Mouse (Mus musculus): ENCODE measurements at regions not wholly inside any gene's neighbourhood (a gene's known extent, or its start where the extent isn't known, plus 50 kb on each side); places are given as distances from the start of the nearest gene placed in this dataset.
A peak's percentile ranks its signal among the peaks of the same experiment; 100 is the strongest.

DNA sequence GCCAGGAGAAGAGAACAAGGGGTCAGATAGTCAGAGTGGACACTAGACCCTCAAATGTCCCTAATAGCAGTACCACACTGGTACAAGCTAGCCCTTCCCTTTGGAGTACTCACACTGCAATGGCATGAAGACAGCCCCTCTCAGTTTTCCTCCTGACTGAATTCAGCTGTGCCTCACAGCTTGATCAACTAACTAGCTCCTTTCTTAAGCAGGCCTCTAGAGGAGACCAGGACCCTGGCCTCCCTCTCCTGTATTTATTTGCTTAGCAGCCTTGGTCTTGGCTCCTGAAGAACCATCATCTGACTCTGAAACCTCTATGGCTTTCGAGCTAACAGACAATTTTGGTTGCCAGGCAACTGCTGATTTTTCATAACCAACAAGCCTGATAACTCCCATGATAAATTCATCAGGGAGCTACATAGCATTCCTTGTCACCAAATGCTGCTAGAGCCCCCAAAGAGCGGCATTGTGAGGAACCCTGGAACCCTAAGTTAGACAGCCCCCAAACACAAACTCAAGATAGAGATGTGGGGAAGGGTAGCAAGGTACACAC lies 440.4 kb upstream of the Zdhhc25 start:
- Histone ChIP-seq H3K9me3 (no peaks in the 10 kb centered on the region), H3K36me3 (replicated peaks) (no peaks in the 10 kb centered on the region), H3K4me1 (no peaks in the 10 kb centered on the region), H3K27me3 (ENCODE audit: poor library complexity, severe bottlenecking) (no peaks in the 10 kb centered on the region), H3K4me3 (no peak overlapping the region), H3K27ac (no peak overlapping the region)
- WGBS = 78% methylated on average over 2 of the region's 2 CpGs
- no peak for DNase-seq (ENCODE audit: extremely low spot score, low spot score)

DNA sequence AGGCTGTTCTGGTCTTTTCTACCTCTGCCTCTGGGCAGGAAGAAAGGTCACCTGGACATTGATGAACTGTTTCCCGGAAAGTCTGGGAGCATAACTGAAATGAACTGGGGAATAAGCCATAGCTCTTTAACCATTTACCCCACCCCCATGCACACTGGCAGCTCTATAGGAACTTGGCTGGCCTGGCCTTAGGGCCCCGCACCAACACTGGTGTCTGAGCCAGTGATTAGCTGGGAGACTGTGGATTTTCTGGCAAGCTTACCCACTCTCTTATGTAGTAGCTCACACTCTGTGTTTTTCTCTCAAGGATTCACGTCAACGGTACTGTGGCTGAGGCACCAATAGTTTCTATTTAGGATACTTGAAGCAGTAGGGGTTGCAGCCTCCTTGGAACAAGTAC lies 439.8 kb upstream of the Zdhhc25 start:
- no peak for DNase-seq (ENCODE audit: extremely low spot score, low spot score)
- WGBS = 91% methylated on average over 4 of the region's 4 CpGs
- no peak overlapping the region for H3K4me3 ChIP-seq
- no peaks in the 10 kb centered on the region for H3K27me3 ChIP-seq (ENCODE audit: poor library complexity, severe bottlenecking)
- H3K9me3 ChIP-seq = no peaks in the 10 kb centered on the region
- H3K27ac ChIP-seq = no peak overlapping the region
- no peaks in the 10 kb centered on the region for H3K4me1 ChIP-seq
- no peaks in the 10 kb centered on the region for H3K36me3 ChIP-seq (replicated peaks)

DNA sequence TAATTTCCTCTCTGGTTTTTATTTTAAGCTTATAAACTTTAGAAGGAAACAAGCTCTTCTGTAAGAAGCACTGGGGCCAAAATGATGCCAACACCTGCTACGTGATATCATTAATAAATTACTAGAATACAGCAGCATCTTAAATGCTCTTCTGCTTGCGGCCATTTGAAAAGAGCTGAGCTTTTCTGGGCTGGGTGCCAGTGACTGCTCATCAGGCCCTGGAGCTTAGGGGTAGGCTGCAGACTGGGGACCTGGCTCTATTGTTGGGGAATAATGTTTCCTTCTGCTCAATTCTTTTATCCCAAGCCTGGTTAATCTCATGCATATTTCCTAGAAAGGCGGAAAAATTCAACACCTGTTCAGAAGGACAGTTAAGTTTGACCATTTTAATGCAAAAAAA lies 436.7 kb upstream of the Zdhhc25 start:
- Histone ChIP-seq H3K4me3 (no peak overlapping the region), H3K27me3 (ENCODE audit: poor library complexity, severe bottlenecking) (no peaks in the 10 kb centered on the region), H3K9me3 (no peaks in the 10 kb centered on the region), H3K4me1 (no peaks in the 10 kb centered on the region), H3K27ac (no peak overlapping the region), H3K36me3 (replicated peaks) (no peaks in the 10 kb centered on the region)
- WGBS = 85% methylated on average over 3 of the region's 3 CpGs
- no peak for DNase-seq (ENCODE audit: extremely low spot score, low spot score)

DNA sequence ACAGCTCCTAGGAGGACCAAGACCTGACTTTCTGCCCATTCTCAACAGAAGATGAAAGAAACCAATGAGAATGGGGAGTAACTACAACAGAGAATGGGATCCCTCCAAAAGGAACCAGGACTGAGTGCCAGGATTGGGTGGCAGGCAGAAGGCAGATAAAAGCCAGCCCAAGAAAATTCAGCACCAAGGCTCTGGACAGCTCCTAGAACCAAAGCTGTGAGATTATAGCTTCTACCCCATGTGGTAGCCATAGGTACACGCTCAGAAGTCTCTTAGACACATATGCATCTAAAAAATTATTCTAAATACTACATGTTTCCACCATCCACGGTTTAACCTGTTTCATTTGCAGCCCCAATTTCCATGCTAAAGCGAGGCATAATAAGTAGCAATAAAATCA lies 425.8 kb upstream of the Zdhhc25 start:
- 43% methylated on average over 3 of the region's 3 CpGs for WGBS

DNA sequence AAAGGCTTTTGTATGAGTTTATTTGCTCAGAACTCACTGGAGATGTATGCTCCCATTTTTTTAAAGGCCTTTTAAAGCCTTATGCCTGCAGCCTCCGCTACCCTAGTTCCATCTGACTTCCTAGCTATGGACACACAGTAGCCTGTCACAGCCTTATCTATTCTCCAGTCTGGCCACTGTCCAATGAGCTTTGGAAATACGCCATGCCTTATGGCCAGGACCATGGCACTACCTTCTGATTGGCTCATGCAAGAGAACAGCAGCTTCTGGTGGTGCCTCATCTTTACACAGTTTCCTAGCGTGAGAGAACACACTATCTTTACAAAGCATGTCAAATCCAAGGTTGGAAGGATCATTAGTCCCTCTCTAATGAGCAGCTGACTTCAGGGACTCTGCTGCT lies 424.1 kb upstream of the Zdhhc25 start:
- Histone ChIP-seq H3K36me3 (replicated peaks) (no peaks in the 10 kb centered on the region), H3K27ac (no peak overlapping the region), H3K27me3 (ENCODE audit: poor library complexity, severe bottlenecking) (no peaks in the 10 kb centered on the region), H3K4me3 (no peak overlapping the region), H3K9me3 (no peaks in the 10 kb centered on the region), H3K4me1 (no peaks in the 10 kb centered on the region)
- DNase-seq (ENCODE audit: extremely low spot score, low spot score) = no peak
- WGBS = 84% methylated on average over 3 of the region's 3 CpGs

More for the DNA sequence above, 425.8 kb upstream of the Zdhhc25 start:
- no peak overlapping the region for H3K4me3 ChIP-seq
- no peaks in the 10 kb centered on the region for H3K9me3 ChIP-seq
- H3K36me3 ChIP-seq (replicated peaks) = no peaks in the 10 kb centered on the region
- H3K27ac ChIP-seq = no peak overlapping the region
- peak; percentile 31 for DNase-seq (ENCODE audit: extremely low spot score, low spot score)
- H3K4me1 ChIP-seq = no peaks in the 10 kb centered on the region
- H3K27me3 ChIP-seq (ENCODE audit: poor library complexity, severe bottlenecking) = no peaks in the 10 kb centered on the region

DNA sequence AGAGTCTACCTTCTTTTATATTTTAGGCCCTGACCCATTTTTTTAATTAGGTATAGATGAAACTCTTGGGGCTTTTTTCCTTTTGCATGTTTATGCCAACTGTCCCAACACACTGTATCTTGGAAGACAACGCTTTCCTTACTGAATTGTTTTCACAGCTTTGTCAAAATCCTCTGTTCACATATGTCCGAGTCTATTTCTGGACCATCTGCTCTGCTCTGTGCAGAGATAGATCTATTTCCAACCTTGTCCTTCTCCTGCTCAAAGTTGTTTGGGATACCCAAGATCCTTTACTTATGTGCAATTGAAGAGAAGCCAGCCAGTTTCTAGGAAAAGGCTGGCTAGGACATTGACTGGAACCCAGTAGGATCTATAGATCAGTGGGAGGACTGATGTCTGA lies 403.6 kb upstream of the Zdhhc25 start:
- Histone ChIP-seq H3K9me3 (no peaks in the 10 kb centered on the region), H3K27ac (no peak overlapping the region), H3K36me3 (replicated peaks) (no peaks in the 10 kb centered on the region), H3K27me3 (ENCODE audit: poor library complexity, severe bottlenecking) (no peaks in the 10 kb centered on the region), H3K4me3 (no peak overlapping the region), H3K4me1 (no peaks in the 10 kb centered on the region)
- WGBS = 94% methylated on average over 2 of the region's 2 CpGs
- DNase-seq (ENCODE audit: extremely low spot score, low spot score) = no peak

DNA sequence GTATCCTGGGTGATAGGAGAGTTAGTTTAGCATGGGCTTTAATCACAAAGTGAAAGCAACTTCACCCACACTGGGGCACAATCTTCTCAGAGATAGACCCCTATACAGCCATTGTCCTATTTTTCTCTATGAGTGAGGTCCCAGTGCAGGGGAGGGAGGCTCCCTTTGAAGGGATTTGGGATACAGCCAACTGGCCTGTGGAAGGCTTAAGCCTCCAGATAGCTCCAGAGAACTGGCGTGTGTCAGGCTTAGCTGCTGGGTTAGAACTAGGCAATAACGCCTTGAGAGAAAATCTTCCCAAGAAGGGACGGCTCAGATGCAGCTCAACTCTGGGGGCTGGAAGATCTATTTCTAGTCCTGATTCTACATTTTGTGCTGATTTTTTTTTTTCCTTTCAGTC lies 397.4 kb upstream of the Zdhhc25 start:
- Histone ChIP-seq H3K9me3 (no peaks in the 10 kb centered on the region), H3K4me3 (no peak overlapping the region), H3K27me3 (ENCODE audit: poor library complexity, severe bottlenecking) (no peaks in the 10 kb centered on the region), H3K4me1 (no peaks in the 10 kb centered on the region), H3K36me3 (replicated peaks) (no peaks in the 10 kb centered on the region), H3K27ac (no peak overlapping the region)
- no peak for DNase-seq (ENCODE audit: extremely low spot score, low spot score)
- 46% methylated on average over 3 of the region's 3 CpGs for WGBS

DNA sequence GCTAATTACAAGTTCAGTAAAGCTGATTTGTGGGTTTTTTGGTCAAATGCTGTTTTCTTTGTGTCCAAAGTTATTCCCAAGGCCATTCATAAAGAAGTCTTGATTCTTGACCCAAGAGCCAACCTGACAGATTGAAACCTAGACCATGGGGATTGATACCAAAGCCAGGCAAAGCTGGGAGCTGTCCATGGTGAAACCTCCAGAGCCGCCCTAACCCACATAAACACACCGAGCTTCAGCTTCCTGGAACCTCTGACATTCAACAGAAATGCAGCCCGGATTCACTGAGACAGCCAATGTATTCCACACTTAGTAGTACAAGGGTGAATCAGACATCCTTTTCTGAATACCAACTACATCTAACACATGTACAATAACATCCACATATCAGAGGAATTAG lies 386.7 kb upstream of the Zdhhc25 start:
- no peaks in the 10 kb centered on the region for H3K9me3 ChIP-seq
- 45% methylated on average over 3 of the region's 3 CpGs for WGBS
- H3K36me3 ChIP-seq (replicated peaks) = no peaks in the 10 kb centered on the region
- no peak overlapping the region for H3K4me3 ChIP-seq
- H3K27ac ChIP-seq = no peak overlapping the region
- no peaks in the 10 kb centered on the region for H3K27me3 ChIP-seq (ENCODE audit: poor library complexity, severe bottlenecking)
- DNase-seq (ENCODE audit: extremely low spot score, low spot score) = no peak
- H3K4me1 ChIP-seq = no peaks in the 10 kb centered on the region

DNA sequence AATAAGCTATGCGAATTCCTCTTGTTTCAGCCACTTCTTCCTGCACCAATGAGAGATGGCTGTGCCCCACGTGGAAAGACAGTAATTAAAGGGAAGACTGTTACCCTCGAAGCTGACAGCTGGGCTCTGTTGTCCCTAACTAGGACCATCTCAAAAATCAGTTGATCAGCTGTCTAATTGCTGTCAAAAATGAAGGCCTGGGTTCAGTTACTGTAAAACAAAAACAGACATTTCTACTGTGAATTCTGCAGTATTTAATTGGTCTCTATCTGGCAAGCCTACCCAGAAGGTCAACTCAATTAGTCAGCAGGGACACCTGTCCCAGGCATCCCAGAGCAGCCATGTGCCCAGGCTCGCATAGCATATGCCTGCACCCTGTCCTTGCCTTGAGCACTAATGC lies 385.8 kb upstream of the Zdhhc25 start:
- no peak for DNase-seq (ENCODE audit: extremely low spot score, low spot score)
- no peak overlapping the region for H3K4me3 ChIP-seq
- H3K27me3 ChIP-seq (ENCODE audit: poor library complexity, severe bottlenecking) = no peaks in the 10 kb centered on the region
- no peak overlapping the region for H3K27ac ChIP-seq
- 65% methylated on average over 4 of the region's 4 CpGs for WGBS
- no peaks in the 10 kb centered on the region for H3K9me3 ChIP-seq
- no peaks in the 10 kb centered on the region for H3K36me3 ChIP-seq (replicated peaks)
- no peaks in the 10 kb centered on the region for H3K4me1 ChIP-seq

DNA sequence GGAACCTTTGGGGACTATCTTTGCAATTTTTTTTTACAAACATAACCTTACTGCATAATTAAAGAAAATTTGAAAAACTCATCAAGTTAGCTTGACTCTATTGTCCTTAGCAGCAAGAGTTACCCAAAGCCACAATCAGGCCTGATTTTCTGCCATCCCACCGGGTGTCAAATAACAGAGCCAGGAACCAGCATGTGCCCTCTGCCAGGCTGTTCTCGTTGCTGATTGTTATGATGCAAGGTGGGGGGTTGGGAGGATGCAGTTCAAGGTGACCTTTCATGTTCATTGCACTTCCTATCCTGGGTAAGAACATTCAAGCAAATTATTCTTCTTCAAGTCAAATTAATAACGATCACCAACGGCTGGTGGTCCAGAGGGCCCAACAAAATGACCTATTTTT lies 370.6 kb upstream of the Zdhhc25 start:
- Histone ChIP-seq H3K36me3 (replicated peaks) (no peaks in the 10 kb centered on the region), H3K4me1 (peaks cover 5% of the 10 kb centered on the region), H3K27me3 (ENCODE audit: poor library complexity, severe bottlenecking) (no peaks in the 10 kb centered on the region), H3K27ac (no peak overlapping the region), H3K9me3 (no peaks in the 10 kb centered on the region), H3K4me3 (no peak overlapping the region)
- WGBS = 66% methylated on average over 4 of the region's 4 CpGs
- DNase-seq (ENCODE audit: extremely low spot score, low spot score) = no peak

DNA sequence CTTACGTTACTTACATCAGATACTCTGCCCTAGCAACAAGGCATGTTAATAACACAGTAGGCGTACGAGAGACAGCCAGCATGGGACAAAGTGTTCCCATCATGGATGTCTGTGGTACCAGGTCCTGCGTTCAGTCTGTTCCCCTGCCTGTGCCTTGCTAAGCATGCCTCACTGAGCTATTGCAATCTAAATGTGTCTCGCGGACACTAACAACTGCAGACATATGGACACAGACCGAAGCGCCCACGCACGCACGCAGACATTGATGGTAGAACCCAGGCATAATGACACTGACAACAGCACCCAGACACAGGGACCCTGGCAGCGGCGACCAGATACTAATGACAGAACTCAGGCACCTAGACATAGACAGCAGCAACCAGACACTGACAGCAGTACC lies 355.5 kb upstream of the Zdhhc25 start:
- no peak overlapping the region for H3K4me3 ChIP-seq
- H3K9me3 ChIP-seq = no peaks in the 10 kb centered on the region
- WGBS = 93% methylated on average over 13 of the region's 13 CpGs
- H3K27me3 ChIP-seq (ENCODE audit: poor library complexity, severe bottlenecking) = peaks cover 12% of the 10 kb centered on the region
- DNase-seq (ENCODE audit: extremely low spot score, low spot score) = no peak
- H3K27ac ChIP-seq = no peak overlapping the region
- H3K36me3 ChIP-seq (replicated peaks) = no peaks in the 10 kb centered on the region
- H3K4me1 ChIP-seq = peaks cover 13% of the 10 kb centered on the region

DNA sequence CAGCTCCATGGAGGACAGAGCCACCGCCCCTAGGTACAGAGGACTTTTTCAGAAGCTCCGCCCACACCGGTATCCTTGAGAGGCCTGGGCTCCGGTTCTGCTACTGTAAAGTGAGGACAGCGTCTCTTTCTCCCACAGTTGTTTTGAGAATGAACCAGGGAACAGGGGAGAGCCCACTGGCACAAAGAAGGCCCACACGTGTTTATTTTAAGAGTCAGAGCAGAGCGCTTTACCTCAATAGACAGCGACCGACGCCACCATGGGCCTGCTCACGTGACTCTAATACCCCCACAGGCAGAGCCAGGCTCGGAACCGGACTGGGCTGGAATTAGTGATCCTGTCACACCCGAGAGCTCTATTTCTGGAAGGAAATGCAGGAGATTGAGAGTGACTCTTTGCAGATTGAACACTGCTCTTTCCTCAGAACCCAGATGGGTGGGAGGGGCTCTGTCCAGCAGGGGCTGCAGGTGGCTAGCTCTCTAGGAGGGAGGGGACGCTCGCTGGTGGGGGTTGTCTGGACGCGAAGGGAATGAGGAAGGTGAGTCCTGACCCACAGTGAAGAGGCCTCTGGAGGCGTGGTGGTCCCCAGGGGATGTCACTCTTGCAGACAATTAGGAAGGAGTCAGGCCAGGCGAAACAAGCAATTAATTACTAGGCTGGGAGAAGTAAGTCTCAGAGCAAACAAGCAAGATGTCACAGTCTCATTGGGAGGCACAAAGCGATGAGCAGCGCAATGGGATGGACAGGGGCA lies 354.4 kb upstream of the Zdhhc25 start:
- Histone ChIP-seq H3K36me3 (replicated peaks) (no peaks in the 10 kb centered on the region), H3K9me3 (no peaks in the 10 kb centered on the region), H3K27me3 (ENCODE audit: poor library complexity, severe bottlenecking) (peaks cover 12% of the 10 kb centered on the region), H3K4me1 (peaks cover 13% of the 10 kb centered on the region), H3K4me3 (no peak overlapping the region), H3K27ac (no peak overlapping the region)
- DNase-seq (ENCODE audit: extremely low spot score, low spot score) = no peak
- WGBS = 60% methylated on average over 22 of the region's 22 CpGs

DNA sequence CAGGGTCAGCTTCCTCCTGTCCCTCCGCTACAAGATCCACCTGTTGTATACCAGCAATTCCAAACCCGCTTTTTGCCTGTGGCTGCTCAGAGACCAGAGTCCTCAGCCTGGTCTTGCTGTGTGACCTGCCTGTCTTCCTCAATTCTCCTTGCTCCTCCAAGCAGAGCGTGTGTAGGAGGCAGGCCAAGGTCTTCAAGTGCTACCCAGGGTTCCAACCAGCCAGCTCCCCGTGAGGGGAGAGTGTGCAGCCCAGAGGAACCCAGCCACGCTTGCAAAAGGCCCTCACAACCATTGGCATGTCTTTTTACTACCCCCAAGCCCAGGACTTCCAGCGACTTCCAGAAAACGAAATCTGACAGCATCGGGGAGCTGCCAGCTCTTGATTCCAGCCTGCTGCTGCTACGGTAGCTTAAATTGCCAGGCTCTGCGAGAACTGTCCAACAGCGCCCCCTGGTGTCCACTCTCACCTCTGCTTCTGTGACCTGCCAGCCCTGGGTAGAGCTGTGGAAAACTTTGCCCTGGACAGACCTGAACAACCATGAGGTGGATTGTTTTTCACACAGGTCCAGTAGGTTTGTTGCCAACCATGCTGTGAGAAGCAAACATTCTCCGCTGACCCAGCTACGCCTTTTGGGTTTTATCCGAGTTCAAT lies 352.0 kb upstream of the Zdhhc25 start:
- 33% methylated on average over 14 of the region's 14 CpGs for WGBS
- no peak overlapping the region for H3K27ac ChIP-seq
- DNase-seq (ENCODE audit: extremely low spot score, low spot score) = peak; percentile 89
- no peaks in the 10 kb centered on the region for H3K9me3 ChIP-seq
- H3K27me3 ChIP-seq (ENCODE audit: poor library complexity, severe bottlenecking) = peaks cover 12% of the 10 kb centered on the region
- peaks cover 13% of the 10 kb centered on the region for H3K4me1 ChIP-seq
- H3K4me3 ChIP-seq = no peak overlapping the region
- H3K36me3 ChIP-seq (replicated peaks) = no peaks in the 10 kb centered on the region
